Mouse (Mus musculus): Measurements from ENCODE around the gene Pde4d. TPM values are rescaled to one million over a fixed set of nuclear protein-coding genes. Genes with fewer than 3 reads are reported as not detected.
A peak's percentile ranks its signal among the peaks of the same experiment; 100 is the strongest.

Pde4d gene
- polyA plus RNA-seq, 2 experiments, result 11.7 to 17.3 TPM

- no peaks in the 10 kb centered on the region for H3K27me3 ChIP-seq (ENCODE audit: control insufficient read depth, insufficient read depth, low read length)
- no peaks in the 10 kb centered on the region for H3K9me3 ChIP-seq (ENCODE audit: control insufficient read depth, low read length)
- 91% methylated on average over 8 of the region's 8 CpGs for WGBS
- ATAC-seq (ENCODE audit: low FRiP score, low read depth) (no peak), DNase-seq (ENCODE audit: low spot score) (no peak)
- no peak overlapping the region for H3K4me3 ChIP-seq (replicated peaks; ENCODE audit: low read length)
- H3K36me3 ChIP-seq (ENCODE audit: control insufficient read depth, insufficient read depth, low read length), result no peaks in the 10 kb centered on the region
- H3K27ac ChIP-seq (replicated peaks; ENCODE audit: low read depth, low read length), result no peak overlapping the region
- H3K4me2 ChIP-seq (replicated peaks; ENCODE audit: low read depth, low read length, severe bottlenecking), result no peak overlapping the region
- TF ChIP-seq POLR2A (IDR thresholded peaks at IDR 0.05; ENCODE audit: borderline replicate concordance, extremely low read depth, insufficient read depth, insufficient read length), result no peak
- H3K9ac ChIP-seq (ENCODE audit: low read depth, low read length, severe bottlenecking), result no peak overlapping the region
- H3K4me1 ChIP-seq (ENCODE audit: control insufficient read depth, insufficient read depth, low read length), result peaks cover 8% of the 10 kb centered on the region; the same call in 1 of the 2 replicates
These were observed 1461.2 kb downstream of the Pde4d start for GRCm38 (mm10) chr13:109910915-109911314.

GRCm38 (mm10) chr13:109912635-109913034, 1462.9 kb downstream of the Pde4d start:
- Histone ChIP-seq H3K4me1 (ENCODE audit: control insufficient read depth, insufficient read depth, low read length) (peaks cover 8% of the 10 kb centered on the region; the same call in 1 of the 2 replicates), H3K36me3 (ENCODE audit: control insufficient read depth, insufficient read depth, low read length) (no peaks in the 10 kb centered on the region), H3K4me2 (replicated peaks; ENCODE audit: low read depth, low read length, severe bottlenecking) (no peak overlapping the region), H3K4me3 (replicated peaks; ENCODE audit: low read length) (no peak overlapping the region), H3K27ac (replicated peaks; ENCODE audit: low read depth, low read length) (no peak overlapping the region), H3K27me3 (ENCODE audit: control insufficient read depth, insufficient read depth, low read length) (no peaks in the 10 kb centered on the region), H3K9me3 (ENCODE audit: control insufficient read depth, low read length) (no peaks in the 10 kb centered on the region), H3K9ac (ENCODE audit: low read depth, low read length, severe bottlenecking) (no peak overlapping the region)
- no peak for DNase-seq (ENCODE audit: low spot score)
- TF ChIP-seq POLR2A (IDR thresholded peaks at IDR 0.05; ENCODE audit: borderline replicate concordance, extremely low read depth, insufficient read depth, insufficient read length), result no peak
- ATAC-seq (ENCODE audit: low FRiP score, low read depth), result no peak
- WGBS, result 66% methylated on average over 4 of the region's 4 CpGs

- Histone ChIP-seq H3K9me3 (ENCODE audit: control insufficient read depth, low read length) (no peaks in the 10 kb centered on the region), H3K27me3 (ENCODE audit: control insufficient read depth, insufficient read depth, low read length) (no peaks in the 10 kb centered on the region), H3K9ac (ENCODE audit: low read depth, low read length, severe bottlenecking) (no peak overlapping the region), H3K36me3 (ENCODE audit: control insufficient read depth, insufficient read depth, low read length) (no peaks in the 10 kb centered on the region), H3K4me3 (replicated peaks; ENCODE audit: low read length) (no peak overlapping the region), H3K4me1 (ENCODE audit: control insufficient read depth, insufficient read depth, low read length) (peaks cover 8% of the 10 kb centered on the region; the same call in 1 of the 2 replicates), H3K4me2 (replicated peaks; ENCODE audit: low read depth, low read length, severe bottlenecking) (no peak overlapping the region), H3K27ac (replicated peaks; ENCODE audit: low read depth, low read length) (no peak overlapping the region)
- 74% methylated on average over 13 of the region's 13 CpGs for WGBS
- TF ChIP-seq POLR2A (IDR thresholded peaks at IDR 0.05; ENCODE audit: borderline replicate concordance, extremely low read depth, insufficient read depth, insufficient read length), result no peak
- DNase-seq (ENCODE audit: low spot score) (no peak), ATAC-seq (ENCODE audit: low FRiP score, low read depth) (no peak)
These were observed 1464.5 kb downstream of the Pde4d start for GRCm38 (mm10) chr13:109914246-109914645.

GRCm38 (mm10) chr13:109914846-109915245, 1465.1 kb downstream of the Pde4d start:
- DNase-seq (ENCODE audit: low spot score) (no peak), ATAC-seq (ENCODE audit: low FRiP score, low read depth) (no peak; the same call in 1 of the 2 replicates)
- Histone ChIP-seq H3K4me1 (ENCODE audit: control insufficient read depth, insufficient read depth, low read length) (peaks cover 8% of the 10 kb centered on the region; the same call in 1 of the 2 replicates), H3K9ac (ENCODE audit: low read depth, low read length, severe bottlenecking) (no peak overlapping the region), H3K36me3 (ENCODE audit: control insufficient read depth, insufficient read depth, low read length) (no peaks in the 10 kb centered on the region), H3K27ac (replicated peaks; ENCODE audit: low read depth, low read length) (no peak overlapping the region), H3K27me3 (ENCODE audit: control insufficient read depth, insufficient read depth, low read length) (no peaks in the 10 kb centered on the region), H3K4me2 (replicated peaks; ENCODE audit: low read depth, low read length, severe bottlenecking) (no peak overlapping the region), H3K4me3 (replicated peaks; ENCODE audit: low read length) (no peak overlapping the region), H3K9me3 (ENCODE audit: control insufficient read depth, low read length) (no peaks in the 10 kb centered on the region)
- WGBS, result 12% methylated on average over 5 of the region's 5 CpGs
- TF ChIP-seq POLR2A (IDR thresholded peaks at IDR 0.05; ENCODE audit: borderline replicate concordance, extremely low read depth, insufficient read depth, insufficient read length), result no peak

GRCm38 (mm10) chr13:109915501-109915900, 1465.8 kb downstream of the Pde4d start:
- no peak for DNase-seq (ENCODE audit: low spot score)
- no peak for TF ChIP-seq POLR2A (IDR thresholded peaks at IDR 0.05; ENCODE audit: borderline replicate concordance, extremely low read depth, insufficient read depth, insufficient read length)
- Histone ChIP-seq H3K36me3 (ENCODE audit: control insufficient read depth, insufficient read depth, low read length) (no peaks in the 10 kb centered on the region), H3K27me3 (ENCODE audit: control insufficient read depth, insufficient read depth, low read length) (no peaks in the 10 kb centered on the region), H3K27ac (replicated peaks; ENCODE audit: low read depth, low read length) (no peak overlapping the region), H3K4me3 (replicated peaks; ENCODE audit: low read length) (no peak overlapping the region), H3K4me2 (replicated peaks; ENCODE audit: low read depth, low read length, severe bottlenecking) (no peak overlapping the region), H3K4me1 (ENCODE audit: control insufficient read depth, insufficient read depth, low read length) (peaks cover 8% of the 10 kb centered on the region; the same call in 1 of the 2 replicates), H3K9me3 (ENCODE audit: control insufficient read depth, low read length) (no peaks in the 10 kb centered on the region), H3K9ac (ENCODE audit: low read depth, low read length, severe bottlenecking) (no peak overlapping the region)
- 27% methylated on average over 7 of the region's 7 CpGs for WGBS
- ATAC-seq (ENCODE audit: low FRiP score, low read depth), result peak; percentile 39; the same call in 1 of the 2 replicates

- TF ChIP-seq POLR2A (IDR thresholded peaks at IDR 0.05; ENCODE audit: borderline replicate concordance, extremely low read depth, insufficient read depth, insufficient read length), result no peak
- Histone ChIP-seq H3K9ac (ENCODE audit: low read depth, low read length, severe bottlenecking) (no peak overlapping the region), H3K4me2 (replicated peaks; ENCODE audit: low read depth, low read length, severe bottlenecking) (no peak overlapping the region), H3K4me1 (ENCODE audit: control insufficient read depth, insufficient read depth, low read length) (peaks cover 8% of the 10 kb centered on the region; the same call in 1 of the 2 replicates), H3K9me3 (ENCODE audit: control insufficient read depth, low read length) (no peaks in the 10 kb centered on the region), H3K27ac (replicated peaks; ENCODE audit: low read depth, low read length) (no peak overlapping the region), H3K27me3 (ENCODE audit: control insufficient read depth, insufficient read depth, low read length) (no peaks in the 10 kb centered on the region), H3K4me3 (replicated peaks; ENCODE audit: low read length) (no peak overlapping the region), H3K36me3 (ENCODE audit: control insufficient read depth, insufficient read depth, low read length) (no peaks in the 10 kb centered on the region)
- ATAC-seq (ENCODE audit: low FRiP score, low read depth) (no peak), DNase-seq (ENCODE audit: low spot score) (no peak)
- 67% methylated on average over 5 of the region's 5 CpGs for WGBS
These were observed 1466.2 kb downstream of the Pde4d start for GRCm38 (mm10) chr13:109915964-109916363.

Measured in limb, embryonic 14.5 days (tissue).